Mouse (Mus musculus) ES-Bruce4 (cell line): ENCODE results near the gene Tmem215.

Experiments
- CTCF ChIP-seq: IDR thresholded peaks from one replicate; pipeline ENCODE4 v1.8.1; 2011; ENCODE audit warnings: low read depth, low read length
- EP300 ChIP-seq: IDR thresholded peaks from 2 replicates; pipeline ENCODE4 v1.6.1; 2011; ENCODE audit warnings: low read depth, low read length; ENCODE audit not compliant: insufficient read depth

DNA sequence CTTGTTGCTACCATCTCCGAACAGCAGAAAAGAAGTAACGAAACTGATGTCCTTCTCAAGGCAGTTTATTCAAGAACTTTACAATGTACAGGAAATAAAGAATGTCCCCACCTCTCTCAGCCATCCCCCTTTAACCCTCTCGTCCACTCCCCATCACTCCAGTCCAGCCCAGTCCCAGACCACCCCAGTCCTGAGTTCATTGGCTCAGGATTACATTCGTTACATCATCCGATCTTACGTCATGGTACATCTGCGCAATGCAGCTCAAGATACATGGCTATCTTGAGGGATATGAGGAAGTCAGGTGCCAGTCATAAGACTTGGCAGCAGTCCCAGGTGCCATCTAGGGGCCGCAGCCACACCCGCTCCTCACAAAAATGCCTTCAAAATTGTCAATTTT, 28.4 kb upstream of the Tmem215 start:
- no peak for TF ChIP-seq CTCF
- no peak for TF ChIP-seq EP300
